Mouse (Mus musculus) colon, adult 2 months (tissue): ENCODE data around the gene Itfg2. TPM values are rescaled to one million over a fixed set of nuclear protein-coding genes. Genes with fewer than 3 reads are reported as not detected.

Experiments used
- polyA plus RNA-seq: library from polyadenylated mRNA; depleted of rRNA; stranded (reverse); fragments of >200 nt; gene quantifications from 2 replicates; pipeline ENCODE4 v1.2.3, GENCODE M21; 2012; rRNA removed

The Itfg2 gene
- polyA plus RNA-seq = 18.3 and 26.1 TPM in 2 replicates

DNA sequence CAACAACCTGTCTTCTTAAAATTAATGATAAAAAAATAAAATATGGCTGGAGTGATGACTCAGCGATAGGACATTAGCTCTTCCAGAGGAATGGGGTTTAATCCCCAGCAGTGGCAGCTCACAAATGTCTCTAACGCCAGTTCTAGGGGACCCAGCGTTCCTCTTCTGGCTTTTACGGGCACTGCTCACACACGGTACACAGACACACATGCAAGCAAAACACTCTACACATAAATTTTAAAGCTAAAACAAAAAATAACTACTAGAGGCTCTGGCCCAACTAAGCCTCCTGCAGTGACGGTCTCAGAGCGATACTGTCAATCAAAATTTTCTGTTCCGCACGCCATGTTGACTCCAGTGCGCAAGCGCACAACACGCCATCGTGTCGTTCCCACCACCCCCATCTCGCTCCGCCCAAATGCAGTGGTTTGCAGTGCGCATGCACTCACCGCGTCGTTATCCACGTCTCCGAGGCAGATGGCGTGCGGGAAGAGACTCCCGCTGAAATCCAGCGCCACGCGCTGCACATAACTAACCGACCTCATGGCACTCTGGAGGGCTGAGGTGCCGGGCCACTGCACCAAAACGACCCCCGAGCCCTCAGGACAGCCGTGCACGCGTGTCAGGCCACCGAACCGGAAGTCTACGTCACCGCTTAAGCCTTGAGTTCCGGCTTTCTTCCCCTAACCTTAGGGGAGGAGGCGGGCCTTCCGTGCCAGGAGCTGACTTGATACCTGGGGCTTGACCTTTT is at the start of gene Itfg2:
Gene Itfg2, minus strand, starts transcription at position 663 of the 751 bp plus-strand sequence.

DNA sequence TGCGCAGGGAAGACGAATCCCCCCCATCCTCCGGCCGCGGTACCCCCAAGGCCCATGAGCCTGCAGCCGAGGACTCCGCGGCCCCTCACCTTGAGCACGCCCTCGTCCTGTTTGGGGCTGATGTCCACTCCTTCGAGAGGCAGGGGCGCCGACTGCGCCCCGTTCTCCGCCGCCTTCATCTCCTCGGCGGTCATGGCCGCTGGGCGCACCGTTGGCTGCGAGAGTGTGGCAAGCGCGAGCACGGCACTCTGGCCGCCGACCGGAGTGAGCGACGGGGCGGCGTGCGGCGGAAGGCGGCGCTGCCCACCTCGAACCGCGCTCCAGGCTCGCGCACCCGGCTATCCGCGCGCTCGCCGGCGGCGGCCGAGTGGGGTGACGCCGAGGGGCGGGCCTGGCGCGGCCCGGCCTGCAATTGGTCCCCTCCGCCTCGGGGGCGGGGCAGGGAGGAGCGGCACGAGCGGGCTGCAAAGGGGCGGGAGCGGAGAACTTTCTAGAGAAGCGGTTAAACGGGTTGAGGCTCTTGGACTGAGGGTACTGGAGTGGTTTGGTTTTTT is 13.7 kb upstream of the Itfg2 start, which contains the start of gene Fkbp4:
Gene Fkbp4, minus strand, starts transcription at position 361 of the 554 bp plus-strand sequence.

DNA sequence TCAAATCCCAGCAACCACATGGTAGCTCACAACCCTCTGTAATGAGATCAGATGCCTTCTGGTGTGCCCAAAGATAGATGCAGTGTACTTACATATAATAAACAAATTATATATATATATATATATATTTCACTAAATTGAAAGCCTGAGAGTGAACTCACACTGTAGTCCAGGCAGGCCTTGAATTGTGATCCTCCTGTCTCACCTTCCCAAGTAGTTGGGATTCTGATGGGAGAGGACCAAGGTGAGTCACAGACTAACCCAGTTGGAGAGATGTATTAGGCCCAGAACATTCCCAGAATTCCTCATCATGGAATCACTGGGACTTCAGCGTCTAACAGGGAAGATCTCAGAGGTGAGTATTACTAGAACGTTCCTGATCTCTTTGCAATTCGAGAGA is 25.7 kb downstream of the Itfg2 start, which contains the start of gene Nrip2:
Gene Nrip2, plus strand, starts transcription at position 301 of the 400 bp plus-strand sequence.

DNA sequence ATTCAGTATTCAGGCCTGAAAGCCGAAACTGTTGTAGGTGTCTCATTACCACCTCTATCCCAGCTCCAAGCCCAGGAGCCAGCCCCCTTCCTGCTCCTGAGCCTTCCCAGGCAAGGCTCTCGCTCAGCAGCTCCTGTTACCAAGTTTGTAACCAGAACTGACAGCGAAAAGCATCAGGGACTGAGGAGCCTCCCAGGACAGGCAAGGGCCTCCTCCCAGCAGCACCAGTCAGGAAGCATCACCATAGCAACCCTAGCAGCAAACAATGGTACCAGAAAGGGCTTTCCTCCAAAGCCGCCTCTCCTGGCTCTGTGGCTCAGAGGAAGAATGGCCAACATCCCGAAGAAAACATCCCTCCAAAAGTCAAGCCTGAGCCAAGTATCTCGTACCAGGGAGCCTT is 49.5 kb downstream of the Itfg2 start, which contains the start of the genes Tex52 and Gm44596:
Gene Tex52, plus strand, starts transcription at position 265 of the 400 bp plus-strand sequence.
Gene Gm44596, plus strand, starts transcription at position 312 of the 400 bp plus-strand sequence.

DNA sequence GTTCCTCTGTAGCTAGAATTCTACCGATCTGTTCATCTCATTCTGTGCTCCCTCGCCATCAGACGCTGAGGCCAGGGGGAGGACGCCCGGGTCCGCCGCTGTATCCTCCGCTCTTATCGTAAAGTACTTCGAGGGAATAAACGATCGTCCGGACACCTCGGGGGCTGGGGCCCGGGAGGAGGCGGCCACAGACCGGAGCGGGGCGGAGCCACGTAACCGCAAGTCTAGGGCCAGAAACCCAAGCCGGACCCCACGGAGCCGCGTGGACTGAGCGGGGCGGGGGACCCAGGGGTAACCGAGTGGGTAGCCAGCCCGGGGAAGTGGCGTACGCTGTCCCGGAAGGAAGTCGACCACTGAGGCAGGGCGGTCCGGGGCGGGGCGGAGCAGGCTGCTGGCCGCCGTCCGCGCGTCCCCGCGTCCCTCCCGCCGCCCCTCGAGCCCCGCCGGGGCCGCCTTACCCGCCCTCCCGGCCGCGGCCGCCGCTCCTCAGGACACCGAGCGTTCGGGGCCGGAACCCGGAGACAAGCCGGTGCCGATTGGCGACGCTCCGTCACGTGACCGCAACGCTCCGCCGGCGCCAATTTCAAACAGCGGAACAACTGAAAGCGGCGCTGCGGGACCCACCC is 62.2 kb downstream of the Itfg2 start, which contains the start of the genes Rhno1 and Foxm1:
Gene Rhno1, minus strand, starts transcription at position 531 of the 626 bp plus-strand sequence.
Gene Foxm1, plus strand, starts transcription at position 587 of the 626 bp plus-strand sequence.

Other genes with a start within 250 kb of the Itfg2 start
- gene Tead4, start 124.1 kb downstream of the Itfg2 start, polyA plus RNA-seq = 1.8 and 2.0 TPM in 2 replicates
- 4.8 and 4.9 TPM in 2 replicates for gene Tulp3, start 69.1 kb downstream of the Itfg2 start, polyA plus RNA-seq
- 10.7 and 11.2 TPM in 2 replicates for gene Rhno1, start 62.0 kb downstream of the Itfg2 start, polyA plus RNA-seq
- gene Foxm1, start 62.0 kb downstream of the Itfg2 start, polyA plus RNA-seq = 12.5 and 14.1 TPM in 2 replicates
- 0.09 and 0.13 TPM in 2 replicates for gene Tex52, start 49.5 kb downstream of the Itfg2 start, polyA plus RNA-seq
- not detected in 2 replicates for gene Gm44596, start 49.4 kb downstream of the Itfg2 start, polyA plus RNA-seq
- 0.71 and 1.4 TPM in 2 replicates for gene Nrip2, start 25.6 kb downstream of the Itfg2 start, polyA plus RNA-seq
- gene Fkbp4, start 13.7 kb upstream of the Itfg2 start, polyA plus RNA-seq = 152 and 153 TPM in 2 replicates
- 0.05 and 0.17 TPM in 2 replicates for gene Pzp, start 101.8 kb upstream of the Itfg2 start, polyA plus RNA-seq
- gene A2ml1, start 156.7 kb upstream of the Itfg2 start, polyA plus RNA-seq = 0.13 and 0.21 TPM in 2 replicates
- 0.33 TPM in 1 of 2 replicates, not detected in the other for gene Klrb1a, start 198.6 kb upstream of the Itfg2 start, polyA plus RNA-seq
- gene Clec2h, start 237.5 kb upstream of the Itfg2 start, polyA plus RNA-seq = 47.6 and 59.4 TPM in 2 replicates